In the genomic region with DNA sequence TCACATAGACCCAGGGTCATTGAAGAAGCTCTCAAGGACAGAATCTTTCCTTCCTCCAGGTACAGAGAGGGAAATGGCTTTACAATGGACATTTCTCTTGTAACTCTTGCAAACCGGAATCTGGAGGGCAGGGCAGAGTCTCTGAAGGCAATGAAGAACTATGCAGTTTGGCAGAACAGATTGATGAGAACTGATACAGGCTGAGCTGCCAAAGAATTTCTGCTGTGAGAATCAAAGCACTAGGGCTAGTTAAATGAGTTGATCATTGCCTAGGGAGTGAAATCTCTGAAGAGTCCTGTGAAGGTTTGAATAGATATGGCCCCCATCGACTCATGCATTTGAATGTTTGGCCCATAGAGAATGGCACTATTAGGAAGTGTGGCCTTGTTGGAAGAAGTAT, we compare ENCODE assay signal across 13 mouse cellular contexts.
"Had no signal": no experiment of that assay in that cellular context is flagged by ENCODE, and none has a peak within 500 bp of the region (broad histone marks: within the 10 kb centered on the region; RNA-seq: fewer than 3 reads in every experiment).

No protein-coding gene starts in this region.

- H3K4me3 ChIP-seq: intestine, embryonic 15.5 days; limb, embryonic 12.5 days; liver, embryonic 13.5 days; lung, embryonic 15.5 days; megakaryocyte, embryonic 14.5 days; midbrain, embryonic 15.5 days; neural tube, embryonic 12.5 days had no signal

- H3K27ac ChIP-seq: intestine, embryonic 15.5 days; limb, embryonic 12.5 days; liver, embryonic 13.5 days; lung, embryonic 15.5 days; macrophage; midbrain, embryonic 15.5 days; neural tube, embryonic 12.5 days; stomach, postnatal 0 days had no signal

- DNase-seq: liver; liver, embryonic 13.5 days; liver, postnatal 0 days; lung, postnatal 14 days; thymus, postnatal 4 days had no signal
